Mouse (Mus musculus): Measurements from ENCODE around the gene Bfsp1.

Gene Bfsp1

GRCm38 (mm10) chr2:143862484-143863231 lies at the start of gene Bfsp1:
TSS of gene Bfsp1 (minus strand) at chr2:143863173.
- DNase-seq (ENCODE audit: low spot score), result peak; percentile 74

GRCm38 (mm10) chr2:143912199-143912598 lies 49.2 kb upstream of the Bfsp1 start:
- DNase-seq (ENCODE audit: low spot score), result no peak

GRCm38 (mm10) chr2:143909230-143909629 lies 46.3 kb upstream of the Bfsp1 start:
- DNase-seq (ENCODE audit: low spot score), result no peak

- DNase-seq (ENCODE audit: low spot score), result no peak
These were observed 41.9 kb upstream of the Bfsp1 start for GRCm38 (mm10) chr2:143904896-143905295.

GRCm38 (mm10) chr2:143903376-143904045 lies 40.5 kb upstream of the Bfsp1 start:
- DNase-seq (ENCODE audit: low spot score), result peak; percentile 45

- no peak for DNase-seq (ENCODE audit: low spot score)
These were observed 37.9 kb upstream of the Bfsp1 start for GRCm38 (mm10) chr2:143900821-143901351.

- DNase-seq (ENCODE audit: low spot score), result peak; percentile 40
These were observed 36.7 kb upstream of the Bfsp1 start for GRCm38 (mm10) chr2:143899470-143900220.

- DNase-seq (ENCODE audit: low spot score), result no peak
These were observed 28.5 kb upstream of the Bfsp1 start for GRCm38 (mm10) chr2:143891302-143892048.

- DNase-seq (ENCODE audit: low spot score), result no peak
These were observed 27.0 kb upstream of the Bfsp1 start for GRCm38 (mm10) chr2:143889860-143890433.

GRCm38 (mm10) chr2:143889131-143889859 lies 26.3 kb upstream of the Bfsp1 start:
- DNase-seq (ENCODE audit: low spot score), result no peak

GRCm38 (mm10) chr2:143882606-143883288 lies 19.8 kb upstream of the Bfsp1 start:
- no peak for DNase-seq (ENCODE audit: low spot score)

GRCm38 (mm10) chr2:143882002-143882401 lies 19.0 kb upstream of the Bfsp1 start:
- DNase-seq (ENCODE audit: low spot score), result no peak

GRCm38 (mm10) chr2:143879311-143879710 lies 16.3 kb upstream of the Bfsp1 start:
- no peak for DNase-seq (ENCODE audit: low spot score)

- no peak for DNase-seq (ENCODE audit: low spot score)
These were observed 14.1 kb upstream of the Bfsp1 start for GRCm38 (mm10) chr2:143876929-143877632.

- DNase-seq (ENCODE audit: low spot score), result no peak
These were observed 13.1 kb upstream of the Bfsp1 start for GRCm38 (mm10) chr2:143876026-143876425.

GRCm38 (mm10) chr2:143870936-143871688 lies 8.1 kb upstream of the Bfsp1 start:
- DNase-seq (ENCODE audit: low spot score), result peak; percentile 71

GRCm38 (mm10) chr2:143867326-143867725 lies 4.4 kb upstream of the Bfsp1 start:
- DNase-seq (ENCODE audit: low spot score), result peak; percentile 72

GRCm38 (mm10) chr2:143864600-143864999 lies 1.6 kb upstream of the Bfsp1 start:
- DNase-seq (ENCODE audit: low spot score), result no peak

GRCm38 (mm10) chr2:143859166-143859565 lies 3.8 kb downstream of the Bfsp1 start:
- no peak for DNase-seq (ENCODE audit: low spot score)

All from yolk sac, embryonic 10.5 days (tissue).